Mouse (Mus musculus) forebrain, embryonic 15.5 days (tissue): Measurements from ENCODE around the gene Kcnj4. TPM values are rescaled to one million over a fixed set of nuclear protein-coding genes. Genes with fewer than 3 reads are reported as not detected.

Experiments used
- ATAC-seq: fragments of 200-750 bp; cut with Nextera tagmentation; replicated peaks from 2 replicates; pipeline ENCODE4 v1.8.0; 2017; ENCODE audit warnings: mild to moderate bottlenecking, moderate TSS enrichment, moderate library complexity
- H3K27ac ChIP-seq: fragments of 300-500 bp; sonication (generic); replicated peaks from 2 replicates; pipeline ENCODE4 v1.5.1; 2015; ENCODE audit warnings: mild to moderate bottlenecking, inconsistent platforms
- H3K27me3 ChIP-seq: fragments of 300-500 bp; sonication (generic); 2 replicates; pipeline ENCODE4 v1.6.1; 2015; ENCODE audit warnings: inconsistent platforms
- H3K36me3 ChIP-seq: fragments of 300-500 bp; sonication (generic); 2 replicates; pipeline ENCODE4 v1.6.1; 2015; ENCODE audit warnings: mild to moderate bottlenecking, inconsistent platforms
- H3K4me1 ChIP-seq: fragments of 300-500 bp; sonication (generic); 2 replicates; pipeline ENCODE4 v1.6.1; 2015; ENCODE audit warnings: inconsistent platforms
- H3K4me2 ChIP-seq: fragments of 300-500 bp; sonication (generic); replicated peaks from 2 replicates; pipeline ENCODE4 v1.6.1; 2015; ENCODE audit warnings: mild to moderate bottlenecking, inconsistent platforms
- H3K4me3 ChIP-seq: fragments of 300-500 bp; sonication (generic); 2 replicates; pipeline ENCODE4 v1.5.1; 2015; ENCODE audit warnings: mild to moderate bottlenecking, inconsistent platforms
- H3K9ac ChIP-seq: fragments of 300-500 bp; sonication (generic); replicated peaks from 2 replicates; pipeline ENCODE4 v1.6.1; 2015; ENCODE audit warnings: mild to moderate bottlenecking, inconsistent platforms
- H3K9me3 ChIP-seq: fragments of 300-500 bp; sonication (generic); 2 replicates; pipeline ENCODE4 v1.6.1; 2016; ENCODE audit warnings: inconsistent platforms
- WGBS: fragments of 180-500 bp; shearing (Covaris S2); methylation state at CpG from one replicate; pipeline ENCODE4 v1.1.7; 2015; ENCODE audit warnings: mixed read lengths; 5-methylcytosine and 5-hydroxymethylcytosine counted together
- polyA plus RNA-seq: library from polyadenylated mRNA; unstranded; fragments of >200 nt; fragmentation: Nextera tagmentation; extraction: Ambion mirVana; gene quantifications from 2 replicates; pipeline ENCODE4 v1.2.1, GENCODE M21; 2015

Kcnj4 gene
- polyA plus RNA-seq, 1 experiment from 2014 or later: 0.20 TPM

GRCm38 (mm10) chr15:79527192-79527591, 22.2 kb upstream of the Kcnj4 start:
- no peaks in the 10 kb centered on the region for H3K9me3 ChIP-seq
- H3K36me3 ChIP-seq: peaks cover 62% of the 10 kb centered on the region
- no peak; the same call in 1 of the 2 replicates for ATAC-seq
- H3K9ac ChIP-seq: no peak overlapping the region
- H3K4me1 ChIP-seq: no peaks in the 10 kb centered on the region
- no peak overlapping the region for H3K4me2 ChIP-seq
- WGBS: 82% methylated on average over 4 of the region's 4 CpGs
- no peak overlapping the region for H3K4me3 ChIP-seq
- no peaks in the 10 kb centered on the region for H3K27me3 ChIP-seq
- H3K27ac ChIP-seq: no peak overlapping the region

DNA sequence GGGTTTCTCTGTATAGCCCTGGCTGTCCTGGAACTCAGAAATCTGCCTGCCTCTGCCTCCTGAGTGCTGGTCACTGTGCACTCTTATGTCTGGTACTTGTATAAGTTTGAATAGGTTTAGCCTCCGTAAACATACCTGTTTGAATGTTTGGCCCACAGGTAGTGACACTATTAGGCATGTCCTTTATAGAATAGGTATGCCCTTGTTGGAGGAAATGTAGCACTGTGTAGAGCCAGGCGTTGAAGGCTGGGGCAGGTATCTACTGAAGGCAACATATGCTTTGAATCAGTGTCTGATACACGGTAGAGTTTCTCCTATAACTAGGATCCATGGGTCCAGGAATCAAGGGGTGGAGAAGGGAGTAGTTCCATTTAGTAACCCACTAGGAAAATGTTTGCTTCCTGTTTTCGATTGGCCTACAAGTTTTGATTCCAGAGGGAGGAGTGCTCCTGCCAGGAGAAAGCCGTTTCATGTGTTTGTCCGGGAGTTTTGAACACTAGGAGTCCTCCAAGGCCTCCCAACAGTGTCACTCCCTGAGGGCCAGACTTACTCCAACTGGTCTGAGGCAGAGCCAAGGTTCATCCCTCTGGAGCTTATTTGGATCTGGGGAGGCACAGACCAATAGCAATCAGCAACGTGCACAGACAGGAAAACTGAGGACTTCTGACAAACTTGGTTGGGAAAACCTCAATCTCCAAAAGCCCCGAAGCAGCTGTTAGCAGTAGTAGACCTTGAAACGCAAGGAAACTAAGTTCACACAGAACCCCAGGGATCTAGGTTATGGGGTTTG, 21.1 kb upstream of the Kcnj4 start:
- Histone ChIP-seq H3K27ac (0 out of 2 replicates have a peak overlapping the region, but pooled peaks have one; percentile 8), H3K9me3 (no peaks in the 10 kb centered on the region), H3K4me1 (no peaks in the 10 kb centered on the region), H3K4me3 (no peak overlapping the region), H3K36me3 (peaks cover 52% of the 10 kb centered on the region), H3K9ac (no peak overlapping the region), H3K4me2 (no peak overlapping the region), H3K27me3 (no peaks in the 10 kb centered on the region)
- 67% methylated on average over 9 of the region's 9 CpGs for WGBS
- no peak for ATAC-seq

DNA sequence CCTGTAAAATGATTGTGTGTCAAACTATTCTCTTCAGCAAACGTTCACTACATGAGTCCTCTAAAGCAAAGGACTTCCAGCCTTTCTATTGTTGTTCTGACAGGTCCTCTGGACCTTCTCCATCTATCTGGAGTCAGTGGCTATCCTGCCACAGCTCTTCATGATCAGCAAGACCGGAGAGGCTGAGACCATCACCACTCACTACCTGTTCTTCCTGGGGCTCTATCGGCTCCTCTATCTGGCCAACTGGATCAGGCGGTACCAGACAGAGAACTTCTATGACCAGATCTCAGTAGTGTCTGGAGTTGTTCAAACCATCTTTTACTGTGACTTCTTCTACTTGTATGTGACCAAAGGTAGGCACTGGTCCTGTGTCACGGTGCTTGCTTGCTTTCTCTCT, 20.5 kb upstream of the Kcnj4 start:
- Histone ChIP-seq H3K9me3 (no peaks in the 10 kb centered on the region), H3K4me3 (no peak overlapping the region), H3K9ac (no peak overlapping the region), H3K4me1 (no peaks in the 10 kb centered on the region), H3K4me2 (no peak overlapping the region), H3K27ac (no peak overlapping the region), H3K36me3 (peaks cover 46% of the 10 kb centered on the region), H3K27me3 (no peaks in the 10 kb centered on the region)
- no peak for ATAC-seq
- 83% methylated on average over 5 of the region's 5 CpGs for WGBS

DNA sequence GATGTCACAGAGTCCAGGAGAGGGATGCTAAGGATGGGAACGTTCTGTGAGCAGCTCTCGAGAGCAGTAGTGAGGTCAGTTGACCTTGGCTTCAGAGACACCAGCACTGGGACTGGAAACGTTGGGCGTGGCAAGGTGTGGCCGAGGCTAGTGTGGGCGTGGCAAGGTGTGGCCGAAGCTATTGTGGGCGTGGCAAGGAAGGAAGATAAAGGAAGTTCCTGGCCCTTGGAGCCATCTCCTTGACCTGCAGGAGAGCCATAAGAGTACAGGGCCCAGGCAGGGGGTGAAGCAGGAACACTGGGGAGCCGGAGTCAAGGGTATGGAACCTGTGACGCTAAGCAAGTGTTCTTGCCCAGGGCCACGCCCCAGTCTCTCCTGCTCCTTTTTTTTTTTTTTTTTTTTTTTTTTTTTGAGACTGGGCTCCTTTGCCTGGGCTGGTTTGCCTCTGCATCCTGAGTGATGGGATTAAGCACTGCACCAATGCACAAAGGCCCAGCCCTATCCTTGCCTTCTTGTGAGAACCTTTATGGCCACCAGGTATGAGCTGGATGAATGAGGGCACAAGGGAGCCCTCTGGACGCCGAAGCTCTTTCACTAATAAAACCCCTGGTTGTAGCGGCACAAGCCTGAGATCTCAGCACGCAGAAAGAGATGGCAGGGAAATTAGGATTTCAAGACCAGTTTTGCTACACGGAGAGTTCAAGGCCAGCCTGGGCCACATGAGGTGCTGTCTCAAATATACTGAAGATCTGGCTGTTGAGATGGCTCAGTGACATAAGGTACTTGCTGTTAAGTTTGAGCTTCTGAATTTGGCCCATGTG, 14.6 kb upstream of the Kcnj4 start:
- peaks cover 12% of the 10 kb centered on the region for H3K4me1 ChIP-seq
- ATAC-seq: no peak
- no peaks in the 10 kb centered on the region for H3K36me3 ChIP-seq
- no peak overlapping the region for H3K27ac ChIP-seq
- H3K27me3 ChIP-seq: peaks cover 30% of the 10 kb centered on the region
- WGBS: 49% methylated on average over 16 of the region's 16 CpGs
- H3K4me2 ChIP-seq: no peak overlapping the region
- no peaks in the 10 kb centered on the region for H3K9me3 ChIP-seq
- H3K4me3 ChIP-seq: no peak overlapping the region
- H3K9ac ChIP-seq: no peak overlapping the region

GRCm38 (mm10) chr15:79518571-79518970, 13.5 kb upstream of the Kcnj4 start:
- Histone ChIP-seq H3K27me3 (peaks cover 41% of the 10 kb centered on the region), H3K9ac (no peak overlapping the region), H3K4me1 (peaks cover 12% of the 10 kb centered on the region), H3K27ac (no peak overlapping the region), H3K4me3 (no peak overlapping the region), H3K9me3 (no peaks in the 10 kb centered on the region), H3K4me2 (no peak overlapping the region), H3K36me3 (no peaks in the 10 kb centered on the region)
- WGBS: 85% methylated on average over 3 of the region's 3 CpGs
- no peak for ATAC-seq

- H3K36me3 ChIP-seq: no peaks in the 10 kb centered on the region
- no peak for ATAC-seq
- WGBS: 62% methylated on average over 4 of the region's 4 CpGs
- H3K9me3 ChIP-seq: no peaks in the 10 kb centered on the region
- peaks cover 12% of the 10 kb centered on the region for H3K4me1 ChIP-seq
- H3K4me3 ChIP-seq: no peak overlapping the region
- no peak overlapping the region for H3K27ac ChIP-seq
- H3K27me3 ChIP-seq: peaks cover 45% of the 10 kb centered on the region
- no peak overlapping the region for H3K4me2 ChIP-seq
- no peak overlapping the region for H3K9ac ChIP-seq
These were observed 12.7 kb upstream of the Kcnj4 start for GRCm38 (mm10) chr15:79517710-79518109.

DNA sequence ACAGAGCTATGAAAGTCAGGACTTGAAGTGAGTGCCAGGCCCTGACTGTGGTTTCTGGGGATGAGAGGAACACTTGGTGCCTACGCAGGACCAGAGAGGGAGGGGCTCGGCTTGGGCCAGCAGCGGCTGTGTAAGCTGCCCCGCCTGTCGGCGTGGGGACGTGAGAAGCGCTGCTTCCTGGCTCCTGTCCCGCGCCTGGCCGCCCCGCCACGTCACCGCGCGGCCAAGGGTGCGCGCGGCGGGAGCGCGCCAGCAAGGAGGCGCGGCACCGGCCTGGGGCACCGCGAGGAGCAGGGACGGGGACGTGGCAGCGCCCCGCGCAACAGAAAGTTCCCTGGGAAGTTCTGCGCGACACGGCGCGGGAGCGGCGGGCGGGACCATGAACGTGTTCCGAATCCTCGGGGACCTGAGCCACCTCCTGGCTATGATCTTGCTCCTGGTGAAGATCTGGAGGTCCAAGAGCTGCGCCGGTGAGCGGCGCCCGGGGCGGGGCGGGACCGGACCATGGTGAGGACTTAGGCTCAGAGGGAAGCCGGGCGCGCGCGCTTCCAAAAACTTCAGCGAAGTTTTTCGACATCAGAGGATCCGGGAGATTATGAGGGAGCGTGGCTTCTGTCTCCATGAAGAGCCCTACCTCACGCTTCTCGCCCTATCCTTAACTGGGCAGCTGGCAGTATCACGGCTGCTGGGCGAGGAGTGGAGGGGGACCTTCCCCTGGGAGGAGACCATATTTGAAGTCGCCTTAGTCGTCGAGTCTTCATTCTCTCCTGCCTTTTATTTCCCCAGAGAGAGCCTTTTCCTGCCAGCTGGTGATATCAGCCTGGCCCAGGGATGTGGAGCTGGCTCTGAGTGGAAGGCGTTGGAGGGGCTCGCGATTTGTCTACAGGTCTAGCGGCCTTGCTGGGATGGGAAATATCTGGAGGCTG, 11.4 kb upstream of the Kcnj4 start, which contains the start of gene Kdelr3:
Kdelr3 (plus strand) TSS at position 241 of the 926 bp plus-strand sequence.
- peak within 1 kb of the TSS; percentile 44 for H3K4me3 ChIP-seq
- H3K4me2 ChIP-seq: peak within 1 kb of the TSS; percentile 87
- H3K9ac ChIP-seq: peak within 1 kb of the TSS; percentile 30; the same call in 1 of the 2 replicates
- under 1% methylated on average over 71 of the region's 71 CpGs for WGBS
- peak; percentile 31 for ATAC-seq
- peaks cover 21% of the 10 kb centered on the region for H3K4me1 ChIP-seq
- no peaks in the 10 kb centered on the region for H3K36me3 ChIP-seq
- H3K27me3 ChIP-seq: peaks cover 50% of the 10 kb centered on the region
- no peak within 1 kb of the TSS for H3K27ac ChIP-seq
- H3K9me3 ChIP-seq: no peaks in the 10 kb centered on the region

- Histone ChIP-seq H3K27me3 (peaks cover 67% of the 10 kb centered on the region), H3K36me3 (no peaks in the 10 kb centered on the region), H3K9me3 (no peaks in the 10 kb centered on the region), H3K4me2 (no peak overlapping the region), H3K27ac (no peak overlapping the region), H3K4me3 (no peak overlapping the region), H3K4me1 (peaks cover 29% of the 10 kb centered on the region), H3K9ac (no peak overlapping the region)
- WGBS: 8% methylated on average over 9 of the region's 9 CpGs
- no peak for ATAC-seq
These were observed 8.9 kb upstream of the Kcnj4 start for GRCm38 (mm10) chr15:79513940-79514339.

DNA sequence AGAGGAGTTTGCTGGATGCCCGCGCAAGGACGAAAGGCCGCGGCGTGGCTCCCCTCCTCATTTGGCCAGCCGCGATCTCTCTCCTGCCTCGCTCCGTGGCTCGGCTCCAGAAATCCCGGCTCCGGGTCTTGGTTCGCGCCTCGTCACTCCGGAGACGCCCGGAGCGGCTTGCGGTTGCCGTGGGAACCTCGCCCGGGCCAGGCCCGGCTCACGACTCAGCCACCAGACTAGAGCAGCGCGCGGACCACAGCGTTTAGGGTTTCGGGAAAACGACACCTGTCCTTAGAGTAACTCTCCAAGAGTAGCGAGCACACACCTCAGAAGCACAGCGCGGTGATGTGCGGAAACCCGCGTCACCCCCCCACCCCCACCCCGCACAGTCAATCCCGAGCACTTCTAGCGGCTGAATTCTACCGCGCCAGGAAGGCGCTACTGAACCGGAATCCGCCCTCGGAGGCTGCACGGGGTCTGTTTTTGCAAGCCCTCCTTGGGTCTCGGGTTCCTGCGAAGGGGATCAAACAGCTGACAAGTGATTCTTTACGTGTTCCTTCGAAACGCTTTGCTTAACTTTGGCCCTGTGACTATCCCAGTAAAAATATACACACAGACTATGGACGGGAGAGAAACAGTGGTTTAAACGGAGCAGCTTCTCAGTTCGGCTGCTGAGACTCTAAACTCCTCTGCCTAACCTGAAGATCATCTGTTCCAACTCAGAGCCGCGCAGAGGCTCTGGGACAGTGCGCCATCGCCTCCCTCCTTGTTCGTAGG, 6.7 kb upstream of the Kcnj4 start:
- peaks cover 59% of the 10 kb centered on the region for H3K27me3 ChIP-seq
- peak; percentile 89 for ATAC-seq

DNA sequence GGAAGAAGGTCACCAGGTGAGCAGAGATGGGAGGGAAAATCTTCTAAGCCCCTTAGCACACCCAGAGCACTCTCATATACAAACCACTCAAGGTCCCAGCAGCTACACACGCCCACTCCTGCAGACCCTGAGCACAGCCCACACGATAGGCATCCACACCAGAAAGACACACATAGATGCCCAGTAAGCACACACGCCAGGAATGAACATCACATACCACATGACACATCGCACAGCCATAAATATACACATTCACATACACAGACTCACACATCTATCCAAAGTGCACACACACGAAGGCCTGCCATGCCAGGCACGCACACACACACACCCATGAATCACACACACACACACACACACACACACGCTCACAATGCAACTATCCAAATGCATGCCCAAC, 5.4 kb upstream of the Kcnj4 start:
- Histone ChIP-seq H3K4me1 (peaks cover 28% of the 10 kb centered on the region), H3K4me3 (no peak overlapping the region), H3K9me3 (no peaks in the 10 kb centered on the region), H3K27ac (no peak overlapping the region), H3K9ac (no peak overlapping the region), H3K27me3 (peaks cover 56% of the 10 kb centered on the region), H3K4me2 (no peak overlapping the region), H3K36me3 (no peaks in the 10 kb centered on the region)
- no peak for ATAC-seq
- 71% methylated on average over 7 of the region's 7 CpGs for WGBS

More for the DNA sequence above, 6.7 kb upstream of the Kcnj4 start:
- Histone ChIP-seq H3K4me2 (peak overlapping the region; percentile 73), H3K4me1 (peaks cover 25% of the 10 kb centered on the region), H3K36me3 (no peaks in the 10 kb centered on the region), H3K9me3 (no peaks in the 10 kb centered on the region), H3K27ac (no peak overlapping the region), H3K4me3 (peak overlapping the region; percentile 46), H3K9ac (peak overlapping the region; percentile 20)
- WGBS: 1% methylated on average over 61 of the region's 61 CpGs

- Histone ChIP-seq H3K9ac (no peak overlapping the region), H3K36me3 (no peaks in the 10 kb centered on the region), H3K27ac (no peak overlapping the region), H3K4me3 (no peak overlapping the region), H3K9me3 (no peaks in the 10 kb centered on the region), H3K4me2 (no peak overlapping the region), H3K27me3 (peaks cover 56% of the 10 kb centered on the region), H3K4me1 (peaks cover 32% of the 10 kb centered on the region)
- WGBS: 37% methylated on average over 6 of the region's 6 CpGs
- no peak for ATAC-seq
These were observed 5.0 kb upstream of the Kcnj4 start for GRCm38 (mm10) chr15:79509998-79510397.
